17 mouse cellular contexts compared by ENCODE assay signal in the genomic region with DNA sequence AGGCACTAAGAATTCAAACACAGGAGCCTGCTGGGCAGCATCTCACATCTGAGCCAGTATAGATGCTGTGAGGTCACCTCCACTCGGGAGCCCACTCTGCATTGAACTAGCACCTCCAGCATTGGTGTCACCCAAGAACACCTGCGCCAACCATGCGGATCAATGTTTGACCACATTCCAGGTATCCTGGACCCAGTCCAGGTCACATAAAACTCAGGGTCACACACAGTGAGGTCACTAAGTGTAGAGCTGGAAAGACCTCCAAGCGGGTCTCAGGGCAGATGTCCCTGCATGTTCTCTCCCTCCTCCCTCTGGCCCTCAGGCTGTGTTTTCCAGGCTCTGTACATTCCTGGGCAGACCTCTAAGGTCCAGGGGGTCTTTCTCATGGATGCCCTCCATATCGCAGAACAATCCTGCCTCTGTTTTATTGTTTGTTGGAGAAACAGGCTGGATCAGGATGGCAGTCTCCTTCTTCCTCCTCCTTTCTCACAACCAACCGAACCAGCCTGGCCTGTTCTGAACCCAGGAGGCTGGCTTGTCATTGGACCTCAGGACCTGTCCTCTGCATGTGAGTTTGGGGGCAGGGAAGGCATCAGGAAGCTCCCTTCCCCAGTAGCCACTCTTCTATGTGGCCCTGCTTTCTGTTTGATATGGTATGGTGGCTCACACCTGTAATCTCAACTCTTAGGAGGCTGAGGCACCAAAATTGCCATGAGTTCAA. TPM values are rescaled to one million over a fixed set of nuclear protein-coding genes. Genes with fewer than 3 reads are reported as not detected.
A peak's percentile ranks its signal among the peaks of the same experiment; 100 is the strongest.
DNase-seq lines count a peak whose midpoint lies in the region; ATAC-seq and TF ChIP-seq lines count a peak whose summit lies in the region.
"Had no signal": no experiment of that assay in that cellular context is flagged by ENCODE, and none has a peak within 500 bp of the region (broad histone marks: within the 10 kb centered on the region; RNA-seq: fewer than 3 reads in every experiment).

No protein-coding gene starts in this region.

- ATAC-seq in kidney, embryonic 15.5 days (replicated peaks; ENCODE audit: low FRiP score) = peak; percentile 73
- ATAC-seq in lung, postnatal 0 days = peak; percentile 22; the same call in 1 of the 2 replicates
- no peak for ATAC-seq in heart, embryonic 11.5 days (replicated peaks; ENCODE audit: insufficient number of reproducible peaks, low FRiP score, low TSS enrichment)
- ATAC-seq: inflammation-experienced regulatory T-cells, adult 6 months; midbrain, embryonic 15.5 days had no signal

- peak overlapping the region; percentile 21 for H3K4me3 ChIP-seq in testis, adult 2 months (ENCODE audit: control insufficient read depth, low read depth, low read length)
- no peak overlapping the region for H3K4me3 ChIP-seq in kidney, embryonic 15.5 days (replicated peaks)
- no peak overlapping the region for H3K4me3 ChIP-seq in lung, postnatal 0 days (ENCODE audit: low read depth, low read length)
- H3K4me3 ChIP-seq in cerebellum, adult 2 months (replicated peaks; ENCODE audit: insufficient read depth, low read depth, low read length) = no peak overlapping the region
- no peak overlapping the region for H3K4me3 ChIP-seq in heart, embryonic 11.5 days (ENCODE audit: low read depth, low read length)
- H3K4me3 ChIP-seq: embryonic facial prominence, embryonic 15.5 days; lung, embryonic 15.5 days; midbrain, embryonic 15.5 days; neural tube, embryonic 13.5 days had no signal

- no peaks in the 10 kb centered on the region for H3K36me3 ChIP-seq in testis, adult 2 months (ENCODE audit: control insufficient read depth, insufficient read depth, low read length)
- no peaks in the 10 kb centered on the region for H3K36me3 ChIP-seq in kidney, embryonic 15.5 days
- H3K36me3 ChIP-seq in lung, postnatal 0 days (ENCODE audit: insufficient read depth, low read length) = no peaks in the 10 kb centered on the region
- no peaks in the 10 kb centered on the region for H3K36me3 ChIP-seq in heart, embryonic 11.5 days (ENCODE audit: control insufficient read depth, insufficient read depth, low read length)
- H3K36me3 ChIP-seq: embryonic facial prominence, embryonic 15.5 days; lung, embryonic 15.5 days; midbrain, embryonic 15.5 days; neural tube, embryonic 13.5 days had no signal

- TF ChIP-seq EP300 in lung, postnatal 0 days (IDR thresholded peaks at IDR 0.05) = no peak

- no peaks in the 10 kb centered on the region for H3K4me1 ChIP-seq in testis, adult 2 months (ENCODE audit: control insufficient read depth, insufficient read depth, low read length)
- H3K4me1 ChIP-seq in kidney, embryonic 15.5 days = peaks cover 9% of the 10 kb centered on the region; the same call in 1 of the 2 replicates
- no peaks in the 10 kb centered on the region for H3K4me1 ChIP-seq in lung, postnatal 0 days (ENCODE audit: insufficient read depth, low read depth, low read length)
- H3K4me1 ChIP-seq in cerebellum, adult 2 months (ENCODE audit: control insufficient read depth, insufficient read depth, low read length) = no peaks in the 10 kb centered on the region
- no peaks in the 10 kb centered on the region for H3K4me1 ChIP-seq in heart, embryonic 11.5 days (ENCODE audit: control insufficient read depth, insufficient read depth, low read length)
- H3K4me1 ChIP-seq: embryonic facial prominence, embryonic 15.5 days; midbrain, embryonic 15.5 days; neural tube, embryonic 13.5 days had no signal

- H3K27me3 ChIP-seq in testis, adult 2 months (ENCODE audit: control insufficient read depth, insufficient read depth, low read length) = no peaks in the 10 kb centered on the region
- no peaks in the 10 kb centered on the region for H3K27me3 ChIP-seq in kidney, embryonic 15.5 days
- H3K27me3 ChIP-seq in lung, postnatal 0 days (replicated peaks; ENCODE audit: insufficient read depth, low read length) = no peaks in the 10 kb centered on the region; the same call in 1 of the 2 replicates
- no peaks in the 10 kb centered on the region for H3K27me3 ChIP-seq in cerebellum, adult 2 months (ENCODE audit: control insufficient read depth, insufficient read depth, low read length)
- H3K27me3 ChIP-seq in heart, embryonic 11.5 days (ENCODE audit: control insufficient read depth, insufficient read depth, low read length) = 0 out of 2 replicates have a peak, but pooled peaks cover 2% of the 10 kb centered on the region
- H3K27me3 ChIP-seq: embryonic facial prominence, embryonic 15.5 days; lung, embryonic 15.5 days; midbrain, embryonic 15.5 days; neural tube, embryonic 13.5 days had no signal

- 64% methylated on average over 6 of the region's 6 CpGs for WGBS in kidney, embryonic 15.5 days
- WGBS in lung, postnatal 0 days = 53% methylated on average over 6 of the region's 6 CpGs
- 85% methylated on average over 6 of the region's 6 CpGs for WGBS in cerebellum, adult 2 months
- WGBS in heart, embryonic 11.5 days (ENCODE audit: insufficient replicate concordance) = 71% methylated on average over 6 of the region's 6 CpGs

- no peak overlapping the region for H3K4me2 ChIP-seq in kidney, embryonic 15.5 days
- no peak overlapping the region for H3K4me2 ChIP-seq in lung, postnatal 0 days (replicated peaks; ENCODE audit: low read depth, low read length)
- H3K4me2 ChIP-seq in heart, embryonic 11.5 days = no peak overlapping the region
- H3K4me2 ChIP-seq: embryonic facial prominence, embryonic 15.5 days; lung, embryonic 15.5 days; midbrain, embryonic 15.5 days; neural tube, embryonic 13.5 days had no signal

- H3K9me3 ChIP-seq in kidney, embryonic 15.5 days (replicated peaks) = no peaks in the 10 kb centered on the region
- no peaks in the 10 kb centered on the region for H3K9me3 ChIP-seq in lung, postnatal 0 days (ENCODE audit: low read length)
- no peaks in the 10 kb centered on the region for H3K9me3 ChIP-seq in heart, embryonic 11.5 days (replicated peaks; ENCODE audit: control insufficient read depth, low read length)
- H3K9me3 ChIP-seq: embryonic facial prominence, embryonic 15.5 days; lung, embryonic 15.5 days; midbrain, embryonic 15.5 days; neural tube, embryonic 13.5 days had no signal

- no peak for TF ChIP-seq CTCF in testis, adult 2 months (IDR thresholded peaks at IDR 0.05; ENCODE audit: control insufficient read depth, insufficient read depth, insufficient replicate concordance, low read depth, low read length)
- TF ChIP-seq CTCF in lung, postnatal 0 days (IDR thresholded peaks at IDR 0.05) = no peak
- TF ChIP-seq CTCF in cerebellum, adult 2 months (IDR thresholded peaks at IDR 0.05; ENCODE audit: borderline replicate concordance, insufficient read depth, low read depth, low read length) = no peak

- no peak for DNase-seq in testis, postnatal 14 days (ENCODE audit: low spot score)
- DNase-seq in lung, postnatal 0 days (ENCODE audit: low spot score) = no peak
- DNase-seq in urinary bladder, postnatal 36 days (ENCODE audit: low spot score in 2 of 2) = peak; percentile 59 to 71
- DNase-seq in gastrocnemius, adult 18-20 months (ENCODE audit: low spot score) = no peak
- DNase-seq in cerebellum, adult 2 months = no peak
- DNase-seq: cerebellum, postnatal 14 days; heart, postnatal 14 days; right cerebral cortex, postnatal 14 days had no signal

- no peak for TF ChIP-seq POLR2A in testis, adult 2 months (IDR thresholded peaks at IDR 0.05; ENCODE audit: control insufficient read depth, low read depth, low read length)
- TF ChIP-seq POLR2A in cerebellum, adult 2 months (IDR thresholded peaks at IDR 0.05; ENCODE audit: borderline replicate concordance, insufficient read depth, low read length) = no peak

- no peak overlapping the region for H3K27ac ChIP-seq in testis, adult 2 months (ENCODE audit: control insufficient read depth, insufficient read depth, low read depth, low read length)
- peak overlapping the region; percentile 77 for H3K27ac ChIP-seq in kidney, embryonic 15.5 days
- H3K27ac ChIP-seq in lung, postnatal 0 days (ENCODE audit: low read length) = no peak overlapping the region
- no peak overlapping the region for H3K27ac ChIP-seq in cerebellum, adult 2 months (ENCODE audit: insufficient read depth, low read length)
- no peak overlapping the region for H3K27ac ChIP-seq in heart, embryonic 11.5 days (ENCODE audit: low read depth, low read length)
- H3K27ac ChIP-seq: embryonic facial prominence, embryonic 15.5 days; lung, embryonic 15.5 days; midbrain, embryonic 15.5 days; neural tube, embryonic 13.5 days had no signal

- no peak overlapping the region for H3K9ac ChIP-seq in kidney, embryonic 15.5 days
- no peak overlapping the region for H3K9ac ChIP-seq in lung, postnatal 0 days (replicated peaks; ENCODE audit: low read depth)
- no peak overlapping the region for H3K9ac ChIP-seq in heart, embryonic 11.5 days (ENCODE audit: low read depth, low read length)
- H3K9ac ChIP-seq: embryonic facial prominence, embryonic 15.5 days; lung, embryonic 15.5 days; midbrain, embryonic 15.5 days; neural tube, embryonic 13.5 days had no signal

RNA-seq across cellular contexts. Expression of gene Shank2, which starts 45.0 kb away (rescaled TPM):
- 30.0 and 34.7 TPM in 2 replicates for polyA plus RNA-seq in testis, adult 2 months (2012; rRNA removed)
- 2.6 and 2.7 TPM in 2 replicates for polyA plus RNA-seq in kidney, embryonic 15.5 days (2015; fragmentation: Nextera tagmentation; extraction: Ambion mirVana)
- 0.76 and 1.2 TPM in 2 replicates for polyA plus RNA-seq in lung, postnatal 0 days (2015; fragmentation: Nextera tagmentation; extraction: Ambion mirVana)
- total RNA-seq in gastrocnemius, adult 18-20 months (2021) = under 1 TPM; 0.11 to 0.12 TPM
- polyA plus RNA-seq in cerebellum, adult 2 months (2012; rRNA removed) = 46.3 and 53.6 TPM in 2 replicates
- 0.20 and 0.40 TPM in 2 replicates for polyA plus RNA-seq in heart, embryonic 11.5 days (2014; fragmentation: Nextera tagmentation; extraction: Ambion mirVana)
- total RNA-seq: granulocyte monocyte progenitor cell, adult 5-6 weeks had no signal
- polyA plus RNA-seq: inflammation-experienced regulatory T-cells, adult 6 months had no signal

Comparison
In these comparisons a context has a peak if more than half of its experiments do, and no peak if none do; other contexts are left out.
1. DNase-seq: peak in urinary bladder, postnatal 36 days (2 of 2); none in testis, postnatal 14 days (single experiment), lung, postnatal 0 days (single experiment), gastrocnemius, adult 18-20 months (single experiment) and cerebellum, adult 2 months (0 of 2).